Mouse (Mus musculus) layer of hippocampus, postnatal 25 days (tissue): ENCODE measurements around the gene Ctrb1. TPM values are rescaled to one million over a fixed set of nuclear protein-coding genes. Genes with fewer than 3 reads are reported as not detected.

ENCODE experiments used
- DNase-seq, 2 experiments: peaks; one replicate each; pipeline ENCODE4 v3.0.0; 2022; ENCODE audit warnings: mixed read lengths in 2 of 2, low spot score in 1 of 2; ENCODE audit errors: extremely low spot score in 1 of 2
- total RNA-seq, 2 experiments: library from RNA; stranded (reverse); gene quantifications; 2 replicates each; pipeline ENCODE4 v1.2.3; 2021

The Ctrb1 gene
- total RNA-seq, 2 experiments from 2014 or later, result not detected

DNA sequence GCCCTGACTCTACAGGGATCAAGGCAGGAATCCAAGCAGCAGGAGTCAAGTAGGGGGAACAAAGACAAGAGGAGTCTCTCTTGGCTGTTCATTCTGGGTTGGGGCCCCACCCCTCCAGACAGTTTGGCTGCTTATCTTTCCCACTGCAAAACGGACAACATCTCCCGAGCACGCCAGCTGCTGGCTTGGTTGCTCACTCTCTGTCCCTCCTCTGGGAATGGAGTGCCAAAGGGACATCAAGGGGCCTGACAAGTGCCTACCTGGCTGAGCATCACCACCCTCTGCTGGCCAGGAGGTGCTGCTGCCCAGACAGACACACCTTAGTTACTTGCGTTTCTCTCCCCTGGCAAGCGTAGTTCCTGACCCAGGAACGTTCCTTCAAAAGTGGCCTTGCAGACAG, 27.1 kb upstream of the Ctrb1 start:
- DNase-seq, result no peak

DNA sequence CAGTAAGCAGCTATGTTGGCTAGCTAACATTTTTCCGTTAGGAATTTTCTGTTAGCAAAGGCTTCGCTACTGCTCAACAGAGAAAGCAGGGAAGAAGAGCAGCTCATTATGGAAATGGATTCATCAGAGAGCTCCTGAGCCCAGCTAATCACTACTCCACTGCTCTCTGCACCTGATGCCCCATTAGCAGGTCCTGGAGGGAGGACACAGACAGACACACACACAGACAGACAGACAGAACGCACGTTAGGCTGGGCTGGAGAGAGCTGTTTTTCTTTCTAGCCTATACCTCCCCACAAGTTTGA, 26.6 kb upstream of the Ctrb1 start:
- no peak for DNase-seq

DNA sequence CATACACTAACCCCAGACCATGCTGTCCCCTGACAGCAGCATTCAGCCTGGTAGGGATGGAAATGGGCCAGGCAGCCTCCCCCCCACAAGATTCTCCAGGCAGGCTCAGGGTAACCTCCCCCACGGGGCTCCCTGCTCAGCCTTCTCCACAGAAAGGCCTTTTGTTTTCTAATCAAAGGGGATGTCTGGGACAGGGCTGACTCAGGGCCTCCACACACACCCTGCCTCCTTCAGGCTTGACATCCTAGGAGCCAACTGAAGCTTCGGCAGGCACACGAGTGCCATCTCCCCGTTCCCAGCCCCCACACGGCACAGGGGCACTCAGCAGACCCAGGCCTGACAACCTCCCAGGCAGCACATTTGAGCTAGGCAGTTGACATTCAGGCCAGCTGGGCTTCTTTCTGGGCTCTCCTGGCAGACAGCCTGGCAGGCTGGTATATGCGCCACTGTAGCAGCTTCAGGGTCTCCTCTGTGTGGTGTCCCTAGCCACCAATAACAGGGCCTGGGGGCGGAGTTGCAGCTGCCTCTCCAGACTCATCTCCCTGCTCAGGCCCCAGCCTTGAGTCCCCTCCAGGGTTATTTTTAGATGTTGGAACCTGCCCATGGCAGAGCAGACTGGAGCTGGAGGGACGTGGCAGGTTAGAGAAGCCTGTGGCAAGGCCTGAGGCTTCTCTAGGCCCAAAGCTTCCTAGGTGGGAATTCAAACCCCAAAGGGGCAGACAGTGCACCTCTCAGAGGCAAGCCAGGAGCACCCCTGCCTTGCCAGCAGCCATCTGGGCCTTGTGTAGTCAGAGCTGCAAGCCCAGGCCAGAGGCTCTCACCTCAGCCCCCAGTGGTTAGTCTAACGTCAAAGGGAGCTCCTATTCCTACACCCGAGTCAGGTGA, 26.0 kb upstream of the Ctrb1 start:
- DNase-seq, result peak; percentile 54 to 57

GRCm38 (mm10) chr8:111715514-111715913, 24.7 kb upstream of the Ctrb1 start:
- DNase-seq, result no peak

GRCm38 (mm10) chr8:111714295-111714694, 23.5 kb upstream of the Ctrb1 start:
- DNase-seq, result no peak

DNA sequence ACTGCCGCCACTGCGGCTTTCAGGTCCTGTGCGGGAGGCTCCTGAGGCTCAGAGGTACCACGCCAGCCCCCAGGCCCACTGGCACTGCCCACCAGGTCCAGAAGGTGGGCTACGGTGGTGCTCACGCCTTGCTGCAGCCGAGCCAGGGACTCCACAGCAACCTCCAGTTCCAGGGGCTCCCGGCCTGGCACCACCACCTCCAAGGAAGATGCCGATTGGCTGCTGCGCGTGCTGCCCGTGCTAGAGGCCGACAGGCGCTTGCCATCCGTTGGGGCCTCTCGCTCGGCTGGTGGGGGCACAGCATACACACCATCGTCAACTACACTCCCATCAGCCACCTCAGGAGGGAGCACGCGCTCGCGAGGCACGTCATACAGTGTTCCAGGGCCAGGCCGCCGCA, 23.0 kb upstream of the Ctrb1 start:
- no peak for DNase-seq

GRCm38 (mm10) chr8:111713291-111713690, 22.5 kb upstream of the Ctrb1 start:
- DNase-seq, result no peak

DNA sequence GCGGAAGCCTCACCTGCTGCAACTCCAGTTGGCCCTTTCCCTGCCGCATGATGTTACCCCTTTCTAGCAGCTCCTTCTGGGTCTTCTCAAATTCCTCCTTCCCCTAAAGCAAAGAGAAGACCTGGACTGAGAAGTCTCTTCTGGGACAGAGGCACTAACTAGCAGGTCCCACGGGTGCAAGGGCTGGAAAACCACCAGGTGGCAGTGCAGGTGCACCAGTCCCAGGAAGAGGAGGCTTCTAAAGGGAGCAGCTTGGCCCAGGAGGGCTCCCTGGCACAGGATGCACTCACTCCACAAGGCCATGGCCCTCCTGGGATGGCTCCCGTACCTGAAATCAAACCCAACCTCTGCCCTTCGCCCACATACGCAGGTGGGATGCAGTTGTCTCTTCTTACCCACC, 21.8 kb upstream of the Ctrb1 start:
- peak in 1 of 2 experiments; percentile 66 for DNase-seq

GRCm38 (mm10) chr8:111712135-111712534, 21.3 kb upstream of the Ctrb1 start:
- DNase-seq, result no peak

GRCm38 (mm10) chr8:111710777-111711485, 20.1 kb upstream of the Ctrb1 start:
- DNase-seq, result no peak

- DNase-seq, result no peak
These were observed 18.4 kb upstream of the Ctrb1 start for GRCm38 (mm10) chr8:111709223-111709622.

DNA sequence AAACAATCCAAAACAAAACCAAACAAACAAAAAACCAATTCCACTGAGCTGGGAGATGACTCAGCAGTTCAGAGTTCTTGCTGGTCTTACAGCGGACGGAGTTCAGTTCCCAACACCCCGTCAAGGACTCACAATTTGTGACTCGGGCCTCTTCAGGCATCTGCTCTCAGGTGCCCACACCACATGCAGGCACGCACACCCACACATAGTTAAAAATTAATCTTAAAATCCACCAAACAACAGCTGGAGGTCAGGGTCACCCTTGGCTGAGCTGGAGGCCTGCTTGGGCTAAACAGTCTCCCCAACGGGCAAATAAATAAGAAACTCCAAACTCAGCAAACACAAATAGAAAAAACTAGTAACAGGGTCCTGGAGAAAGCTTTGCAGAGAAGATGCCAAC, 17.5 kb upstream of the Ctrb1 start:
- no peak for DNase-seq

- no peak for DNase-seq
These were observed 14.9 kb upstream of the Ctrb1 start for GRCm38 (mm10) chr8:111705699-111706098.

DNA sequence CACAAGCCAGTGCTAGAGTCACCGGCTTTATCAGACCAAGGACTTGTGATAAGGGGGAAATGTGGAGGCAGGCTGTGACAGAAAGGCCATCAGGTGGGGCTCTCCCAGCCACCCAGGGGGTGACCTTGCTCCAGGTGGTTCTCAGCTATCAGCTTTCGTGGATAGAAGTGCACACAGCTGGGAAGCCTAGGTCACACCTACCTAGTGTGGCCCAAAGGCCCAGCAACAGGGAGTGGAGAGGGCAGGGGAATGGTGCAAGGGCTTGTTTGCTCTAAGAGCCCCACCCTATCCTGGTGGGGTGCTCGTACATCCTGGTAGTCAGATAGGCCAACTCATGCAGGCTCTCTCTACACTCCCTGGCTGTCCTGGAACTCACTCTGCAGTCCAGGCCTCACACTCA, 14.4 kb upstream of the Ctrb1 start:
- DNase-seq, result no peak

DNA sequence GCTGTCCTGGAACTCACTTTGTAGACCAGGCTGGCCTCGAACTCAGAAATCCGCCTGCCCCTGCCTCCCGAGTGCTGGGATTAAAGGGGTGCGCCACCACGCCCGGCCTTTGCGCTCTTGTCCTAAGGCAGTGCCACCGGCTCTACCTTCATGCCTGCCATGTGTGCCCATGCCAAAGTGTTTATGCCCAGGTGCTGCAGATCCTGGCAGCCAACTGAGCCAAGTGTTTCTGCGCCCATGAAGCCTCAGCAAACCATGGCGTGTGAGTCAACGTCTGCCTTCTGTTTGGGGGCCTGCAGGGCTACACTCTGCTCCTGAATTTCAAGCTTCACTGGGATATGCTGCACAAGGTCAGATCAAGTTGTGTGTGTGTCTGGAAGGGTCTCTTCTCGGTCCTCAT, 13.8 kb upstream of the Ctrb1 start:
- DNase-seq, result no peak

GRCm38 (mm10) chr8:111701380-111701779, 10.6 kb upstream of the Ctrb1 start:
- no peak for DNase-seq

DNA sequence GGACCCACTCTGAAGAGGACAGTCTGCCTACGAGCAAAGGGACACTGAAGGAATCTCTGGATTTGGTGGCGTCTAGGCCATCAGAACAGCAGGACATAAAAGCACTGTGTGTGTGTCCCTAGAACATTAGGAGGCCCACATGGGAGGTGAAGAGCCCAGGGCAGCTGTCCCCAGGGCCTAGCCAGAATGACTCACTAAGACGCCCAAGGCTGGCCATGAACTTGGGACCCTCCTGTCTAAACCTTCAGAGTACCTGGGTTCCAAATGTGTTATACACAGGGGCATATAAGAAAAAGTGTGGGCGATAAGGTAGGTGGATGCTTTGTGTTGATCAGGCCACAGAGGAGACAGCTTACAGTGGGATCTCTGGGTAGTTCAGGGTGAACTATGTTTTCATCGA, 9.9 kb upstream of the Ctrb1 start:
- no peak for DNase-seq

DNA sequence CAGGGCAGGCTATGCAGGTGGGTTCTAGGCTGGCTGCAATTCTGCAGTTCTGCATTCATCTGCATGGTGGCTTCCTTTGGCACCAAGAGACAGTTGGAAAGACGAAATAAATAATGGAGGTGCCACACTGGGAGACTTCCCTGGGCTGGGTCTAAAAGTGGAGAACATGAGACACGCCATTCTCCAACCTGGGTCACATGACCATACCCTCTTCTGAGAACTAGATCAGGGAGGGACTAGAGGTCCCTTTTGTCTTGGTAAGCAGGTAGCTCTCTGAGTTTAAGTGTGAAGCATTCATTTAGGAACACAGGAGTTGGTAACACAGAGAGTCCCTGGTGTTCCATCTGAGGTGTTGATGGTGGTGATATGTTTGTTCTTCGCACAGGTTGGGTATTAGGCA, 9.4 kb upstream of the Ctrb1 start:
- DNase-seq, result no peak

DNA sequence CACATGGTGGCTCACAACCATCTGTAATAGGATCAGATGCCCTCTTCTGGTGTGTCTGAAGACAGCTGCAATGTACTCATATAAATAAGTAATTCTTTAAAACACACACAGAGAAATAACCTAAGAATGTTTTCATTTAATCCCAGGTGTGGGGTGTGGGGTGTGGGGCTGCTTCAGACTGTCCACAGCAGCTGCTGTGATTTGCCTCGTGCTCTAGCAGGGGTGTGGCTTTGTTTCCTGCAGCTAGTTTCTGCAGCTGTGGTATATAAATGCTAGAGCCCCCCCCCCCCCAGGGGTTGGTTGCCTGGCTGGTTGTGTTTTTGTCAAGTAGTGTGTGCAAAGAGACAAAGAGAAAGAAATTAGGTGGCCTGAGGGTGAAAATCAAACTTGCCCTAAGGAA, 8.2 kb upstream of the Ctrb1 start:
- DNase-seq, result no peak

DNA sequence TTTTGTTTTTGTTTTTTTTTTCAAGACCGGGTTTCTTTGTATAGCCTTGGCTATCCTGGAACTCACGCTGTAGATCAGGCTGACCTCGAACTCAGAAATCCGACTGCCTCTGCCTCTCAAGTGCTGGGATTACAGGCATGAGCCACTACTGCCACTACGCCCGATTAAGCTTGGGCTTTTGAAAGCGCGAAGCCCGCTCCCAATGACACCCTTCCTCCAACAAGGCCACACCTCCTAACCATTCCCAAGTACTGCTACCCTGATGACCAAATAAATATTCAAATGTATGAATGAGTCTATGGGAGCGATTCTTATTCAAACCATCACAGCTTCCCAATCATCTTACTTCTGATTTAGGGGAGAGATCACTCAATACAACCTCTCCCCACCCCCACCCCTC, 6.8 kb upstream of the Ctrb1 start:
- DNase-seq, result no peak

DNA sequence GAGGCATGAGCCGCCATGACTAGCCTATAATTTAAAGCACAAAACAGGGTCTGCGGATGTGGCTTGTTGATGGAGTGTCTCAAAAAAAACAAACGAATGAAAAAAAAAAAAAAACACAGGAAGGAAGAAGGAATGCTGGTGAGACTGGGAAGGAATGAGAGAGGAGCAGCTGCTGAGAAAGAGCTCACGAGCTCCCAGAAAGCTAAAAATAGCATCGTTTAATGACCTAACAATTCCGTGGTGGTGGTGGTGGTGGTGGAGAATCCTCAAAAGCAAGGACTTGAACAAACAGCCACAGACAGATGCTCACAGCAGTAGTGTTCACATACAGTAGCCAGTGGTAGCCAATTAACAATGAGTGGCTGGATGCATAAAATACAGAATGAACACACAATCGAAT, 4.6 kb upstream of the Ctrb1 start:
- DNase-seq, result no peak

DNA sequence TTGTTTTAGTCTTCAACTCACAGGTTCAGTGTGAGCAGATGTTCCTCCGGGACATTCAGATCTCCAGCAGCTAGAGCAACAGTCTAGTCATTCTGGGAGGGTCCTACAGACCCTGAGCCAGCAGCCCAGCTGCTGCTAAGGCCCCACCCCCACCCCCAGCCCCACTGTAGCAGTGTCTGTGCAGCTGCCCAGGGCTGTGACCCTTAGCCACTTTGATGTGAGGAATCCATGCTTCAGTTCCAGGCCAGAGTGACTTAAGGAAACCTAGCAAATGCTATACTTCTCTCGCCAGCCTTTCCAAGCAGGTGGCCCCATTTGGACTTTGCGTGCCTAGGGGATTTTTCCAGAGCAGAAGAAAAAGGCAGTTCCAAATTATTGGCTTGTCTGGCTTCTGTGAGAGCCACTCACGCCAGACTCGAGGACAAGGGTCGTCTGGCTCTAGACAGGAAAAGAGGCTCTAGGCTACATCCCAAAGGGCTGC, 2.5 kb upstream of the Ctrb1 start:
- no peak for DNase-seq
